Mouse (Mus musculus): ENCODE measurements around the gene Pet100. TPM values are rescaled to one million over a fixed set of nuclear protein-coding genes. Genes with fewer than 3 reads are reported as not detected.
A peak's percentile ranks its signal among the peaks of the same experiment; 100 is the strongest.

Pet100 gene
- polyA plus RNA-seq, 1 experiment = 3.3 TPM

DNA sequence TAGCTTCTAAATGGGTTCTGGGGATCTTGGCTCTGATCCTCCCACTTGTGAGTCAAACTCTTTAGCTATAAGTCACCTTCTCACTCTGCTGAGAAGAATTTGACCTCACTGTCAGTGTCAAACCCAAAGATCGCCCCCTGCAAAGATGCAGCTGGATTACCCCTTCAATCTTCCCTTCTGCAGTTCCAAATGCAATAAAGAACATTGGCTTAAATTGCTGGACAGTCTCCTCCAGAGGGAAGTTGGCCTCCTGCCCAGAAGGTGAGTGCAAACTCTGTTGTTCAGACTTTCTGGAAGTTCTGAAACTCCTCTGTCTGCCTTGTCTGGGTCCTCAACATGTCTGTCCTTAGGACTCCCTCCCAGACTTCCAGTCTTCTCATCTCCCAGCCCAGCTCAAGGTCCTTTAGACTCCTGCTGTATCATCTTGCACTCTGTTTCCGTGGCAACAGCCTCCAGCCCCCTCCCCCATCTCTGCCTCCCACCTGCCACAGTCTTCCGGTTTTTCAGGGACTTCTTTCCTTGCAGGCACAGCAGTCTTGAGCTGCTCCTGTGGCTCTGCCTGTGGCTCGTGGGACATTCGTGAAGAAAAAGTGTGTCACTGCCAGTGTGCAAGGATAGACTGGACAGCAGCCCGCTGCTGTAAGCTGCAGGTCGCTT, 35.5 kb downstream of the Pet100 start:
- no peak for DNase-seq (ENCODE audit: low read depth in 1 of 2, low spot score in 2 of 2)
- Histone ChIP-seq H3K27me3 (ENCODE audit: control insufficient read depth, insufficient read depth, low read length) (no peaks in the 10 kb centered on the region), H3K27ac (ENCODE audit: insufficient read depth, low read length) (no peak overlapping the region), H3K36me3 (ENCODE audit: control insufficient read depth, insufficient read depth, low read length) (no peaks in the 10 kb centered on the region), H3K4me1 (ENCODE audit: control insufficient read depth, insufficient read depth, insufficient read length) (peaks cover 4% of the 10 kb centered on the region), H3K4me3 (ENCODE audit: extremely low read depth, insufficient read depth, insufficient read length) (no peak overlapping the region)
- 32% methylated on average over 7 of the region's 7 CpGs for WGBS
- TF ChIP-seq POLR2A (IDR thresholded peaks at IDR 0.05; ENCODE audit: low read depth, low read length) (no peak), CTCF (IDR thresholded peaks at IDR 0.05; ENCODE audit: extremely low read depth, insufficient read depth, insufficient read length, insufficient replicate concordance) (no peak)

DNA sequence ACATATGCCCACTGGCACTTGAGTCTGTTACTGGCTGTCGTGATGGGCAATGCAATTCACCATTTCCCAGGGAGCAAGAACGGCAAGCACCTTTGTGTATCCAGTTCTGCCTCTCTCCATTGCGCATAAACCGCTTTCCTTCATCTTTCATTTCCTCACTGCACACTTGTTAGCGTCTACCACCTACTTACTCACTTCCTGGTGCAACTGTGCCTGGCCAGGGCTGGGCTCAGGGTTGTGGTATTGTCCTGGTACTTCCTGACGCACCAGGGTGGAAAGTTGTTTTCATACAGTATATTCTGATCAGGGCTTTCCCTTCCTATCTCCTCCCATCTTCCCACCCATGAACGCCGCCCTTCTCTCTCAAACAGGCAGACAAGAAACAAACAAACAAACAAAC, 39.5 kb downstream of the Pet100 start:
- TF ChIP-seq POLR2A (IDR thresholded peaks at IDR 0.05; ENCODE audit: low read depth, low read length) (no peak), CTCF (IDR thresholded peaks at IDR 0.05; ENCODE audit: extremely low read depth, insufficient read depth, insufficient read length, insufficient replicate concordance) (no peak)
- Histone ChIP-seq H3K27ac (ENCODE audit: insufficient read depth, low read length) (peak overlapping the region; percentile 7), H3K4me3 (ENCODE audit: extremely low read depth, insufficient read depth, insufficient read length) (no peak overlapping the region), H3K27me3 (ENCODE audit: control insufficient read depth, insufficient read depth, low read length) (no peaks in the 10 kb centered on the region), H3K4me1 (ENCODE audit: control insufficient read depth, insufficient read depth, insufficient read length) (peaks cover 16% of the 10 kb centered on the region), H3K36me3 (ENCODE audit: control insufficient read depth, insufficient read depth, low read length) (no peaks in the 10 kb centered on the region)
- 31% methylated on average over 8 of the region's 8 CpGs for WGBS
- DNase-seq (ENCODE audit: low read depth in 1 of 2, low spot score in 2 of 2) = no peak

DNA sequence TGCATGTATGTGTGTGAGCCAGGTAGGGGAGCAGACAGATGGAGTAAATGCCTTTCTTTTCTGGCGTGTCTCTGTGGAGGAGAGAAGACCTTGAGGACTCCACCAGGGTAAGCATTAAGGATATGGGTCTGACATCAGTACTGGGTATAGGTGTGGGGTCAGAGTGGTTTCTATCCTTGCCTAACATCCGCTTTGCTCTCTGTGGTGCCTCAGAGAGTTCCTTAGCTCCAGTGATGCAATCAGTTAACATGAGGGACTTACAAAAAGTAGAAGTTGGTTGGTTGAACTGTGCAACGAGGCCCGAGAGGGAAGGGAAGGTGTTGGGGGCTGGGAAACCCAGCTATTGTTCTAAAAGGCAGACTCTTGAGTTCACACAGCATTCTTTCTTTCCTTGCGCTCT, 43.1 kb downstream of the Pet100 start:
- peaks cover 17% of the 10 kb centered on the region for H3K4me1 ChIP-seq (ENCODE audit: control insufficient read depth, insufficient read depth, insufficient read length)
- no peak for DNase-seq (ENCODE audit: low read depth in 1 of 2, low spot score in 2 of 2)
- no peaks in the 10 kb centered on the region for H3K27me3 ChIP-seq (ENCODE audit: control insufficient read depth, insufficient read depth, low read length)
- TF ChIP-seq POLR2A (IDR thresholded peaks at IDR 0.05; ENCODE audit: low read depth, low read length) (no peak), CTCF (IDR thresholded peaks at IDR 0.05; ENCODE audit: extremely low read depth, insufficient read depth, insufficient read length, insufficient replicate concordance) (no peak)
- no peaks in the 10 kb centered on the region for H3K36me3 ChIP-seq (ENCODE audit: control insufficient read depth, insufficient read depth, low read length)
- WGBS = 26% methylated on average over 5 of the region's 5 CpGs
- H3K27ac ChIP-seq (ENCODE audit: insufficient read depth, low read length) = peak overlapping the region; percentile 60
- no peak overlapping the region for H3K4me3 ChIP-seq (ENCODE audit: extremely low read depth, insufficient read depth, insufficient read length)

DNA sequence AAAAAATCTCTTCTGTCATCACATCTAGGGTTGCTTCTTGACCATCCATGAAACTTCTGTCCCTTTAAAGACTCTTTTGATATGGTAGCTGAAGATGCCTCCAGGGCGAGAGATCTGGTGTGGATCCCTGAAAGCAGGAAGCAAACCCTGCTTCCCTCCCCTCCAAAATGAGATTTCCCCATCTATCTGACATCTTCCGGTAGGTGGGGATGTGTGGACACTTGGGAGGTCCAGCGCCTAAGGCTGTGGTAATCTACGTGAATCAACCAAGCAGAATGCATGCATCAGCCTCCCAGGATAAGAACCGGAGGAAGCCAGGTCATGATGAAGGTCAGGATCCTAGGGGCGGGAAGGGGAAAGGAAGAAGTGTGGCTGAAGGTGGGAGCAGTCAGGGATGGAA, 44.2 kb downstream of the Pet100 start, which contains the start of gene Mcemp1:
Gene Mcemp1 (plus strand): TSS at position 248 of the 400 bp plus-strand sequence.
- peak within 1 kb of the TSS; percentile 60; the same call in 1 of the 2 replicates for H3K27ac ChIP-seq (ENCODE audit: insufficient read depth, low read length)
- H3K27me3 ChIP-seq (ENCODE audit: control insufficient read depth, insufficient read depth, low read length) = no peaks in the 10 kb centered on the region
- H3K4me3 ChIP-seq (ENCODE audit: extremely low read depth, insufficient read depth, insufficient read length) = peak within 1 kb of the TSS; percentile 6; the same call in 1 of the 2 replicates
- 82% methylated on average over 6 of the region's 6 CpGs for WGBS
- TF ChIP-seq CTCF (IDR thresholded peaks at IDR 0.05; ENCODE audit: extremely low read depth, insufficient read depth, insufficient read length, insufficient replicate concordance) (no peak), POLR2A (IDR thresholded peaks at IDR 0.05; ENCODE audit: low read depth, low read length) (no peak)
- no peak for DNase-seq (ENCODE audit: low read depth in 1 of 2, low spot score in 2 of 2)
- H3K36me3 ChIP-seq (ENCODE audit: control insufficient read depth, insufficient read depth, low read length) = no peaks in the 10 kb centered on the region
- H3K4me1 ChIP-seq (ENCODE audit: control insufficient read depth, insufficient read depth, insufficient read length) = peaks cover 17% of the 10 kb centered on the region; the same call in 1 of the 2 replicates

DNA sequence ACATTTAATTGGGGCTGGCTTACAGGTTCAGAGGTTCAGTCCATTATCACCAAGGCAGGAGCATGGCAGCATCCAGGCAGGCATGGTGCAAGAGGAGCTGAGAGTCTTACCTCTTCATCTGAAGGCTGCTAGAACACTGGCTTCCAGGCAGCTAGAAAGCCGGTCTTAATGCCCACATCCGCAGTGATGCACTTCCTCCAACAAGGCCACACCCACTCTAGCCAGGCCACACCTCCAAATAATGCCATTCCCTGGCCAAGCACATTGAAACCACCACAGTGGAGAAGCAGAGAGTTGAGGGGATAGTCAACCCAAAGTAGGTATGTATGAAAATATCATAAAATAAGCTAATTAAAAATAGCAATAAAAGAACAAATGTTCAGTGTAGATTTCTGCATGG, 49.0 kb downstream of the Pet100 start:
- Histone ChIP-seq H3K27ac (ENCODE audit: insufficient read depth, low read length) (peak overlapping the region; percentile 27; the same call in 1 of the 2 replicates), H3K4me1 (ENCODE audit: control insufficient read depth, insufficient read depth, insufficient read length) (peaks cover 6% of the 10 kb centered on the region; the same call in 1 of the 2 replicates), H3K4me3 (ENCODE audit: extremely low read depth, insufficient read depth, insufficient read length) (no peak overlapping the region), H3K27me3 (ENCODE audit: control insufficient read depth, insufficient read depth, low read length) (no peaks in the 10 kb centered on the region), H3K36me3 (ENCODE audit: control insufficient read depth, insufficient read depth, low read length) (no peaks in the 10 kb centered on the region)
- 22% methylated on average over 2 of the region's 2 CpGs for WGBS
- TF ChIP-seq POLR2A (IDR thresholded peaks at IDR 0.05; ENCODE audit: low read depth, low read length) = no peak
- TF ChIP-seq CTCF (IDR thresholded peaks at IDR 0.05; ENCODE audit: extremely low read depth, insufficient read depth, insufficient read length, insufficient replicate concordance) = no peak
- DNase-seq (ENCODE audit: low read depth in 1 of 2, low spot score in 2 of 2) = peak in 1 of 2 experiments; percentile 49

DNA sequence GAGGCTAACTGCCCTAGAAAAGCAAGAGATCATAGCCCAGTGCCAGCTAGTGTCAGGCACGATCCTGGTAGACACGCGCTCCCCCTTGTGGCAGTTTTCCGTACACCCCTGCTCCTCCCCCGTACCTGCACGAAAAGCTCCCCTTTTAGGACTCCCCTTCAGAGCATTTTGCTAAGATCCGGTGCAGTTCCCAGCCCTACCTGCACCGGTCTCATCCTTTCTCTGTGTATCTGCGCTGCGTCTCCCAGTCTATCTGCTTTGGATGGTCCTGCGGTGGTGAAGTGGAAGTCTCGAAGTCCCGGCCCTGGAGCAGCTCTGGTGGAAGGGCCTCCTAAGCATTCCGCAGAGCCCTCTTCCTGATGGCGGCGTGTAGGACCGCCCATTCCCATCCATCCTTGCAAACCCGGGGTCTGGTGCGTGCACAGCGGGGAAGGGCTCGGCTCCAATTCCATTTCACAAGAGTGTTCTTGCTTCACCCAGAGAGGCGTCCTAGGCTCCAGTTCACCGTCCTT, 50.7 kb downstream of the Pet100 start, which contains the start of gene Fcor:
Gene Fcor (minus strand): TSS at position 383 of the 512 bp plus-strand sequence.
- H3K27ac ChIP-seq (ENCODE audit: insufficient read depth, low read length) = no peak within 1 kb of the TSS
- peak; percentile 67 to 86 for DNase-seq (ENCODE audit: low read depth in 1 of 2, low spot score in 2 of 2)
- peak within 1 kb of the TSS; percentile 63 for H3K4me3 ChIP-seq (ENCODE audit: extremely low read depth, insufficient read depth, insufficient read length)
- 1% methylated on average over 23 of the region's 23 CpGs for WGBS
- TF ChIP-seq CTCF (IDR thresholded peaks at IDR 0.05; ENCODE audit: extremely low read depth, insufficient read depth, insufficient read length, insufficient replicate concordance) (peak; percentile 94), POLR2A (IDR thresholded peaks at IDR 0.05; ENCODE audit: low read depth, low read length) (no peak)
- H3K27me3 ChIP-seq (ENCODE audit: control insufficient read depth, insufficient read depth, low read length) = no peaks in the 10 kb centered on the region
- no peaks in the 10 kb centered on the region for H3K4me1 ChIP-seq (ENCODE audit: control insufficient read depth, insufficient read depth, insufficient read length)
- no peaks in the 10 kb centered on the region for H3K36me3 ChIP-seq (ENCODE audit: control insufficient read depth, insufficient read depth, low read length)

DNA sequence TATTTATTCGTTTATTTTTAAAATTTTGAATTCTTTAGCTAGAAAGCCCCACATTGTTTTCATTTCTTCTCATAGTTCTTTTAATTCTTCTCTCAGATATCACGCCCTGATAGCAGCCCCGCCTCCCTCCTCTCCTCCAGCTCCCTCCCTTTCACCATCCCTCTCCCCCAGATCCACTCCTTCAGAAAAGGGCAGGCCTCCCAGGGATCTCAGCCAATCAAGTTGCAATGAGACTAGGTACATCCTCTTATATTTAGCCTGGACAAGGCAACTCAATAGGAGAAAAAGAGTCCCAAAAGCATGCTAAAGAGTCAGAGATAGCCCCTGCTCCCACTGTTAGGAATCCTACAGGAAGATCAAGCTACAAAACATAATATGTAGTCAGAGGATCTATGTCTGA, 53.3 kb downstream of the Pet100 start:
- Histone ChIP-seq H3K27ac (ENCODE audit: insufficient read depth, low read length) (no peak overlapping the region), H3K36me3 (ENCODE audit: control insufficient read depth, insufficient read depth, low read length) (peaks cover 10% of the 10 kb centered on the region), H3K4me1 (ENCODE audit: control insufficient read depth, insufficient read depth, insufficient read length) (peaks cover 2% of the 10 kb centered on the region; the same call in 1 of the 2 replicates), H3K4me3 (ENCODE audit: extremely low read depth, insufficient read depth, insufficient read length) (no peak overlapping the region), H3K27me3 (ENCODE audit: control insufficient read depth, insufficient read depth, low read length) (no peaks in the 10 kb centered on the region)
- no peak for DNase-seq (ENCODE audit: low read depth in 1 of 2, low spot score in 2 of 2)
- 82% methylated on average over 3 of the region's 3 CpGs for WGBS
- no peak for TF ChIP-seq POLR2A (IDR thresholded peaks at IDR 0.05; ENCODE audit: low read depth, low read length)
- TF ChIP-seq CTCF (IDR thresholded peaks at IDR 0.05; ENCODE audit: extremely low read depth, insufficient read depth, insufficient read length, insufficient replicate concordance) = no peak

Other genes with a start within 250 kb of the Pet100 start
- gene Arhgef18, start 228.5 kb upstream of the Pet100 start, polyA plus RNA-seq (2012; rRNA removed) = 104 and 165 TPM in 2 replicates
- 2.6 and 2.7 TPM in 2 replicates for gene Pex11g, start 153.9 kb upstream of the Pet100 start, polyA plus RNA-seq (2012; rRNA removed)
- 0.05 TPM in 1 of 2 replicates, not detected in the other for gene Tex45, start 150.7 kb upstream of the Pet100 start, polyA plus RNA-seq (2012; rRNA removed)
- 22.9 and 32.5 TPM in 2 replicates for gene Zfp358, start 128.4 kb upstream of the Pet100 start, polyA plus RNA-seq (2012; rRNA removed)
- gene Mcoln1, start 121.1 kb upstream of the Pet100 start, polyA plus RNA-seq (2012; rRNA removed) = 188 and 219 TPM in 2 replicates
- gene Pnpla6, start 106.2 kb upstream of the Pet100 start, polyA plus RNA-seq (2012; rRNA removed) = 56.0 and 60.4 TPM in 2 replicates
- gene C330021F23Rik, start 53.6 kb upstream of the Pet100 start, polyA plus RNA-seq (2012; rRNA removed) = not detected in 2 replicates
- gene Camsap3, start 34.3 kb upstream of the Pet100 start, polyA plus RNA-seq (2012; rRNA removed) = 2.1 and 2.4 TPM in 2 replicates
- gene Xab2, start 232 bp upstream of the Pet100 start, polyA plus RNA-seq (2012; rRNA removed) = 61.9 and 71.5 TPM in 2 replicates
- not detected in 2 replicates for gene Pcp2, start 4.0 kb downstream of the Pet100 start, polyA plus RNA-seq (2012; rRNA removed)
- gene Stxbp2, start 9.4 kb downstream of the Pet100 start, polyA plus RNA-seq (2012; rRNA removed) = 129 and 145 TPM in 2 replicates
- 0.56 and 1.3 TPM in 2 replicates for gene Retn, start 34.2 kb downstream of the Pet100 start, polyA plus RNA-seq (2012; rRNA removed)
- 4.1 and 5.3 TPM in 2 replicates for gene Mcemp1, start 44.2 kb downstream of the Pet100 start, polyA plus RNA-seq (2012; rRNA removed)
- 0.77 and 0.86 TPM in 2 replicates for gene Fcor, start 50.8 kb downstream of the Pet100 start, polyA plus RNA-seq (2012; rRNA removed)
- 21.6 and 29.9 TPM in 2 replicates for gene Trappc5, start 54.8 kb downstream of the Pet100 start, polyA plus RNA-seq (2012; rRNA removed)
- 50.9 and 51.7 TPM in 2 replicates for gene Fcer2a, start 72.6 kb downstream of the Pet100 start, polyA plus RNA-seq (2012; rRNA removed)
- gene Clec4g, start 99.1 kb downstream of the Pet100 start, polyA plus RNA-seq (2012; rRNA removed) = 0.69 and 1.1 TPM in 2 replicates
- 0.77 and 0.93 TPM in 2 replicates for gene Cd209a, start 127.4 kb downstream of the Pet100 start, polyA plus RNA-seq (2012; rRNA removed)
- 0.07 and 0.11 TPM in 2 replicates for gene Cd209e, start 232.8 kb downstream of the Pet100 start, polyA plus RNA-seq (2012; rRNA removed)